In the genomic region with DNA sequence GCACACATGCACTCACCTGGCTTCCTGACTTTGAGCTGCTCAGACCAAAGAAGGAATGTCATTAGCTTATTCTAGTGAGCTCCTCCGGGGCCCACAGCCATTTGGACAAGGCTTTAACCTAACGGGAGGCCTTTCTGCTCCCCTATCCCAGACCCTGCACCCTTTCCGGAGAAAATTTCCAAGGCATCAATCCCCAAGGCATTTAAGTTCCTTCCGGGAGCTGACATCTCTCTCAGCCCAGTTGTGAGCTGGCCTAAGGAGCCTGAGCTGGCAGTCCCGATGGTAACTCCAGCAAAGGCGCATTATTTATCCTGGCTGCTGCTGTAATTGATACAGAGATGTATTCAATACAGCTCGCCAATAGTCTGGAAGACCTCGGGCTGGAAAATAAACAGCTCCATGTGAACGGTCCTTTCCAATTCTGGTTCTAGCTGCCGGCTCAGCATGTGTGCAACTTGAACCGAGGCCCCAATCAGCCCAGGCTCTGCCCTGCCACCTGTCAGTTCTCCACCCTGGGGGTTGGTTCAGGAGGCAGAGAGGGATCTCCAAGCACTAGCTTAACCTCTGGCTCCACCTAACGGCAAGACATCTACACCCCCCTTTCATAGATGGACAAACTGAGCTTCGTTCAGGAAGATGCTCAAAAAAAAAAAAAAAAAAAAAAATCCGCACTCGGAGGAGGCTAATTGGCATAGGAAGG, we compare ENCODE assay signal across 8 mouse cellular contexts. TPM values are rescaled to one million over a fixed set of nuclear protein-coding genes. Genes with fewer than 3 reads are reported as not detected.
DNase-seq lines count a peak whose midpoint lies in the region; ATAC-seq and TF ChIP-seq lines count a peak whose summit lies in the region.

No protein-coding gene starts in this region.

- no peaks in the 10 kb centered on the region; a peak in 1 of 4 replicates for H3K27me3 ChIP-seq in MEL (ENCODE audit: control insufficient read depth in 1 of 2, insufficient read depth in 2 of 2, low read length in 2 of 2)
- H3K27me3 ChIP-seq in forebrain, embryonic 13.5 days, result no peaks in the 10 kb centered on the region
- H3K27me3 ChIP-seq in hindbrain, embryonic 10.5 days (ENCODE audit: insufficient read depth, poor library complexity, severe bottlenecking), result peaks cover 4% of the 10 kb centered on the region; the same call in 1 of the 2 replicates

- H3K9ac ChIP-seq in MEL (ENCODE audit: control insufficient read depth, low read depth, low read length, poor library complexity, severe bottlenecking), result no peak overlapping the region
- H3K9ac ChIP-seq in forebrain, embryonic 13.5 days, result peak overlapping the region; percentile 89

- H3K4me2 ChIP-seq in forebrain, embryonic 13.5 days, result peak overlapping the region; percentile 87

- no peaks in the 10 kb centered on the region for H3K79me2 ChIP-seq in MEL (ENCODE audit: control insufficient read depth, insufficient read depth, low read length, poor library complexity)

- TF ChIP-seq CTCF in MEL (IDR thresholded peaks at IDR 0.05 in 2 of 3, conservative IDR thresholded peaks at IDR 0.05 in 1 of 3; ENCODE audit: control insufficient read depth in 1 of 3, insufficient read depth in 1 of 3, low read depth in 2 of 3, low read length in 3 of 3, poor library complexity in 1 of 3, severe bottlenecking in 1 of 3), result peak; percentile 36 to 64 (median 40)

- TF ChIP-seq POLR2A in MEL (IDR thresholded peaks at IDR 0.05; ENCODE audit: control insufficient read depth in 1 of 2, insufficient read depth in 1 of 2, low read depth in 1 of 2, low read length in 2 of 2, poor library complexity in 1 of 2), result no peak

- H3K4me1 ChIP-seq in MEL (ENCODE audit: control insufficient read depth in 1 of 2, insufficient read depth in 2 of 2, low read length in 2 of 2), result peaks cover 2 to 8% of the 10 kb centered on the region in 2 experiments; a peak in 2 of 4 replicates
- H3K4me1 ChIP-seq in forebrain, embryonic 13.5 days, result peaks cover 69% of the 10 kb centered on the region
- H3K4me1 ChIP-seq in hindbrain, embryonic 10.5 days (replicated peaks), result peaks cover 70% of the 10 kb centered on the region

- H3K4me3 ChIP-seq in MEL (ENCODE audit: control insufficient read depth in 1 of 2, insufficient read depth in 1 of 2, low read depth in 2 of 2, low read length in 2 of 2), result peak overlapping the region; percentile 50 to 61
- peak overlapping the region; percentile 69 for H3K4me3 ChIP-seq in forebrain, embryonic 13.5 days
- H3K4me3 ChIP-seq in hindbrain, embryonic 10.5 days, result peak overlapping the region; percentile 86

- ATAC-seq in cerebellum, adult (ENCODE audit: insufficient number of reproducible peaks, low FRiP score, low TSS enrichment), result peak; percentile 73; the same call in 1 of the 2 replicates
- ATAC-seq in forebrain, embryonic 13.5 days, result 0 out of 2 replicates have a peak, but pooled peaks have one; percentile 22

- peaks cover 0 to 3% of the 10 kb centered on the region in 2 experiments; a peak in 2 of 4 replicates for H3K36me3 ChIP-seq in MEL (ENCODE audit: control insufficient read depth in 1 of 2, insufficient read depth in 2 of 2, low read length in 2 of 2)
- no peaks in the 10 kb centered on the region for H3K36me3 ChIP-seq in forebrain, embryonic 13.5 days (ENCODE audit: poor library complexity, severe bottlenecking)
- H3K36me3 ChIP-seq in hindbrain, embryonic 10.5 days, result no peaks in the 10 kb centered on the region

- no peak overlapping the region for H3K27ac ChIP-seq in MEL (ENCODE audit: control insufficient read depth, low read depth, low read length)
- H3K27ac ChIP-seq in forebrain, embryonic 13.5 days, result peak overlapping the region; percentile 85
- peak overlapping the region; percentile 98 for H3K27ac ChIP-seq in hindbrain, embryonic 10.5 days

- H3K9me3 ChIP-seq in MEL (replicated peaks; ENCODE audit: insufficient read depth, low read length), result no peaks in the 10 kb centered on the region
- no peaks in the 10 kb centered on the region for H3K9me3 ChIP-seq in forebrain, embryonic 13.5 days (replicated peaks)
- no peaks in the 10 kb centered on the region for H3K9me3 ChIP-seq in hindbrain, embryonic 10.5 days

- 4% methylated on average over 15 of the region's 15 CpGs for WGBS in forebrain, embryonic 13.5 days
- 15% methylated on average over 15 of the region's 15 CpGs for WGBS in hindbrain, embryonic 10.5 days

- DNase-seq in MEL (ENCODE audit: low read depth, low spot score), result peak; percentile 72
- DNase-seq in hindbrain, embryonic 10.5 days (ENCODE audit: low spot score), result peak; percentile 69
- peak; percentile 58 to 65 for DNase-seq in layer of hippocampus, postnatal 25 days (ENCODE audit: extremely low spot score in 1 of 2, low spot score in 1 of 2)
- DNase-seq in lung, postnatal 36 days, result peak; percentile 92
- peak; percentile 91 for DNase-seq in skeletal muscle tissue, adult 2 months (ENCODE audit: low read depth, low spot score)
- DNase-seq in urinary bladder, adult 18-20 months (ENCODE audit: low spot score in 2 of 2), result no peak

- TF ChIP-seq EP300 in MEL (IDR thresholded peaks at IDR 0.05; ENCODE audit: low read depth in 1 of 2, low read length in 2 of 2), result no peak

- TF ChIP-seq RAD21 in MEL (IDR thresholded peaks at IDR 0.05; ENCODE audit: low read depth, low read length), result peak; percentile 71

TF ChIP-seq in MEL, 35 proteins besides CTCF, POLR2A, EP300 and RAD21:
- TF ChIP-seq NRF1 (IDR thresholded peaks at IDR 0.05; ENCODE audit: insufficient read depth, low read depth, low read length, poor library complexity, severe bottlenecking), result no peak
- TF ChIP-seq MAZ (IDR thresholded peaks at IDR 0.05; ENCODE audit: low read depth, low read length), result 0 out of 2 replicates have a peak, but pooled peaks have one; percentile 28
- no peak for TF ChIP-seq HCFC1 (IDR thresholded peaks at IDR 0.05; ENCODE audit: low read depth, low read length)
- 0 out of 2 replicates have a peak, but pooled peaks have one; percentile 39 for TF ChIP-seq ZMIZ1 (IDR thresholded peaks at IDR 0.05; ENCODE audit: low read depth, low read length)
- no peak for TF ChIP-seq NELFE (IDR thresholded peaks at IDR 0.05; ENCODE audit: low read depth, low read length)
- TF ChIP-seq ZKSCAN1 (IDR thresholded peaks at IDR 0.05; ENCODE audit: low read depth, low read length), result no peak
- no peak for TF ChIP-seq E2F4 (IDR thresholded peaks at IDR 0.05; ENCODE audit: borderline replicate concordance, low read depth, low read length)
- TF ChIP-seq POLR2AphosphoS2 (IDR thresholded peaks at IDR 0.05; ENCODE audit: low read length), result no peak; the same call in 1 of the 2 replicates
- TF ChIP-seq MYB (IDR thresholded peaks at IDR 0.05; ENCODE audit: low read depth, low read length), result no peak
- peak; percentile 43 for TF ChIP-seq SIN3A (IDR thresholded peaks at IDR 0.05; ENCODE audit: low read length)
- 0 out of 2 replicates have a peak, but pooled peaks have one; percentile 32 for TF ChIP-seq RCOR1 (IDR thresholded peaks at IDR 0.05; ENCODE audit: low read depth, low read length)
- peak; percentile 59 for TF ChIP-seq MXI1 (IDR thresholded peaks at IDR 0.05; ENCODE audit: low read depth, low read length)
- TF ChIP-seq SMC3 (IDR thresholded peaks at IDR 0.05; ENCODE audit: low read depth, low read length), result peak; percentile 57
- TF ChIP-seq ZC3H11A (IDR thresholded peaks at IDR 0.05; ENCODE audit: low read depth, low read length), result peak; percentile 67
- peak; percentile 39; the same call in 1 of the 2 replicates for TF ChIP-seq MYC (IDR thresholded peaks at IDR 0.05; ENCODE audit: low read depth, low read length)
- no peak for TF ChIP-seq ELF1 (IDR thresholded peaks at IDR 0.05; ENCODE audit: low read depth, low read length)
- no peak for TF ChIP-seq USF2 (IDR thresholded peaks at IDR 0.05; ENCODE audit: borderline replicate concordance in 1 of 2, insufficient read depth in 1 of 2, low read depth in 1 of 2, low read length in 2 of 2)
- TF ChIP-seq USF1 (IDR thresholded peaks at IDR 0.05; ENCODE audit: low read depth, low read length), result no peak
- peak; percentile 84 for TF ChIP-seq ZNF384 (IDR thresholded peaks at IDR 0.05; ENCODE audit: low read depth, low read length)
- no peak for TF ChIP-seq TAL1 (IDR thresholded peaks at IDR 0.05; ENCODE audit: low read length)
TF ChIP-seq in MEL: peak in this region for 9.

RNA-seq across cellular contexts. Expression of gene Tmcc2, which starts 1.0 kb away (rescaled TPM):
- total RNA-seq in MEL (2012; rRNA removed), result 4.6 and 7.2 TPM in 2 replicates
- 1 to 10 TPM in 1 of 2 experiments, not detected in 1; 4.1 TPM for polyA plus RNA-seq in MEL (2012; ENCODE audit: insufficient read depth in 1 of 2, insufficient read length in 2 of 2, low read depth in 1 of 2, low replicate concordance in 2 of 2, missing spikeins in 1 of 2)
- polyA plus RNA-seq in forebrain, embryonic 13.5 days (2015; fragmentation: Nextera tagmentation; extraction: Ambion mirVana), result 16.7 and 19.7 TPM in 2 replicates
- 15.1 and 18.7 TPM in 2 replicates for polyA plus RNA-seq in hindbrain, embryonic 10.5 days (2016; fragmentation: Nextera tagmentation; extraction: Ambion mirVana)
- 100 to 1,000 TPM; 232 to 246 TPM for total RNA-seq in layer of hippocampus, postnatal 25 days (2021)

RNA-seq across cellular contexts. Expression of gene Dstyk, which starts 27.3 kb away (rescaled TPM):
- 2.4 and 2.8 TPM in 2 replicates for total RNA-seq in MEL (2012; rRNA removed)
- 1 to 10 TPM in 1 of 2 experiments, not detected in 1; 4.5 TPM for polyA plus RNA-seq in MEL (2012; ENCODE audit: insufficient read depth in 1 of 2, insufficient read length in 2 of 2, low read depth in 1 of 2, low replicate concordance in 2 of 2, missing spikeins in 1 of 2)
- 10.5 and 12.5 TPM in 2 replicates for polyA plus RNA-seq in forebrain, embryonic 13.5 days (2015; fragmentation: Nextera tagmentation; extraction: Ambion mirVana)
- 10.6 and 12.3 TPM in 2 replicates for polyA plus RNA-seq in hindbrain, embryonic 10.5 days (2016; fragmentation: Nextera tagmentation; extraction: Ambion mirVana)
- 10 to 100 TPM; 47.4 to 49.5 TPM for total RNA-seq in layer of hippocampus, postnatal 25 days (2021)

Comparison
In these comparisons a context has a peak if more than half of its experiments do, and no peak if none do; other contexts are left out.
1. DNase-seq: peak in MEL (single experiment), hindbrain, embryonic 10.5 days (single experiment), layer of hippocampus, postnatal 25 days (2 of 2), lung, postnatal 36 days (single experiment) and skeletal muscle tissue, adult 2 months (single experiment); none in urinary bladder, adult 18-20 months (0 of 2).
2. Peak in every context shown above with its lines, with median percentiles within 50 percentile points of each other: H3K4me3 ChIP-seq.